17 mouse cellular contexts compared by ENCODE assay signal in the genomic region with DNA sequence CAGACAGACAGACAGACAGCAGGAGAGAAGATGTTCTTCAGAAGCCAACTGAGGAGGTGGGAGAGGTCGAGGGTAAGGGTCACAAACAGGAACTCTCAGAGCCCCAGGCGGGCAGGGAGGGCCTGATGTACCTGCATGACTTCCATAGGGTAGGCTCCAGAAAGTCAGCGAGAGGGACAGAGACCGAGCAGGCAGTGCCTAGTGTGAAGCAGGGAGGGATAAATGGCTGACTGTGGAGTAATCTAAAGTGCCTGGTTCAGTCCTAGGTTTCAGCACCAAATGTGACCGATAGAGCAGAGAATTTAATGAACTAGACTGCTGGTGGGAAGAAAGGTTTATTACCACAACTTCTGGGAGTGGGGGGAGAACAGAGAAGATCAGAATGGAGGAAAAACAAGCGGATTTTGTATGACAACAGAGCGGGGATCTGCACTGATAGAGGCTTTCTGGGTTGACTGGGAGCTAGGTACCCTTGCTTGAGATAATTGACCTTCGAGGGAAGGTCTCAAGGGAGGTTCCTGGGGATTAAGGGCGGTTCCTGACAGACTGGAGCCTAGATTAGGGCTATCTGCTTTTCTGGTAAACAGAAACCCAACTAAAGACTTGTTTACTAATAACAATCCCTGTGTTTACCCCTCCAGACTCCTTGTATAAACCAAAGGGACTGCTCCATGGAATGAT. TPM values are rescaled to one million over a fixed set of nuclear protein-coding genes. Genes with fewer than 3 reads are reported as not detected.
DNase-seq lines count a peak whose midpoint lies in the region; ATAC-seq and TF ChIP-seq lines count a peak whose summit lies in the region.
"Had no signal": no experiment of that assay in that cellular context is flagged by ENCODE, and none has a peak within 500 bp of the region (broad histone marks: within the 10 kb centered on the region; RNA-seq: fewer than 3 reads in every experiment).

No protein-coding gene starts in this region.

- H3K9ac ChIP-seq in hindbrain, embryonic 13.5 days: no peak overlapping the region
- H3K9ac ChIP-seq in liver, embryonic 14.5 days (replicated peaks): peak overlapping the region; percentile 63
- H3K9ac ChIP-seq: neural tube, embryonic 13.5 days had no signal

- no peak overlapping the region for H3K4me3 ChIP-seq in hindbrain, embryonic 10.5 days
- no peak overlapping the region for H3K4me3 ChIP-seq in hindbrain, embryonic 13.5 days
- H3K4me3 ChIP-seq in E14TG2a.4 (replicated peaks; ENCODE audit: low read length): peak overlapping the region; percentile 35
- H3K4me3 ChIP-seq in bone marrow, adult 2 months (replicated peaks; ENCODE audit: control insufficient read depth, low read depth, low read length): no peak overlapping the region
- 0 out of 4 replicates have a peak overlapping the region, but pooled peaks of 1 of the 2 experiments have one; percentile 8 for H3K4me3 ChIP-seq in liver, embryonic 14.5 days (ENCODE audit: insufficient read depth in 1 of 2, low read depth in 2 of 2, low read length in 2 of 2)
- H3K4me3 ChIP-seq: layer of hippocampus, adult 2 months; neural tube, embryonic 13.5 days had no signal

- DNase-seq in hindbrain, embryonic 10.5 days (ENCODE audit: low spot score): no peak
- DNase-seq in liver, embryonic 14.5 days (ENCODE audit: low read depth in 3 of 3, low spot score in 3 of 3): peak; percentile 64 to 72 (median 70)
- no peak for DNase-seq in retina, postnatal 1 day
- no peak for DNase-seq in T-cell, adult 2 months (ENCODE audit: low spot score)
- DNase-seq in layer of hippocampus, adult 11-12 months (ENCODE audit: low spot score): no peak
- DNase-seq: adrenal gland, postnatal 14 days; cerebellum, postnatal 36 days; kidney, adult 18-20 months; left cerebral cortex, postnatal 4 days; lung, postnatal 10 days; midbrain, embryonic 14.5 days; thymus, postnatal 36 days had no signal

- H3K9me3 ChIP-seq in hindbrain, embryonic 10.5 days: no peaks in the 10 kb centered on the region
- no peaks in the 10 kb centered on the region for H3K9me3 ChIP-seq in hindbrain, embryonic 13.5 days
- H3K9me3 ChIP-seq in E14TG2a.4 (ENCODE audit: low read length): no peaks in the 10 kb centered on the region
- no peaks in the 10 kb centered on the region for H3K9me3 ChIP-seq in liver, embryonic 14.5 days (ENCODE audit: control insufficient read depth, low read length)
- H3K9me3 ChIP-seq: neural tube, embryonic 13.5 days had no signal

- no peak for TF ChIP-seq POLR2A in bone marrow, adult 2 months (IDR thresholded peaks at IDR 0.05; ENCODE audit: borderline replicate concordance, control insufficient read depth, low read depth, low read length)

- H3K4me1 ChIP-seq in hindbrain, embryonic 10.5 days (replicated peaks): peaks cover 4% of the 10 kb centered on the region; the same call in 1 of the 2 replicates
- H3K4me1 ChIP-seq in hindbrain, embryonic 13.5 days (replicated peaks): no peaks in the 10 kb centered on the region
- H3K4me1 ChIP-seq in E14TG2a.4 (replicated peaks; ENCODE audit: low read depth, low read length): peaks cover 61% of the 10 kb centered on the region
- peaks cover 1% of the 10 kb centered on the region; the same call in 1 of the 2 replicates for H3K4me1 ChIP-seq in bone marrow, adult 2 months (ENCODE audit: control insufficient read depth, insufficient read depth, low read length)
- H3K4me1 ChIP-seq in liver, embryonic 14.5 days (replicated peaks; ENCODE audit: control insufficient read depth in 2 of 2, insufficient read depth in 2 of 2, low read length in 1 of 2): peaks cover 14 to 30% of the 10 kb centered on the region in 2 experiments
- H3K4me1 ChIP-seq: neural tube, embryonic 13.5 days had no signal

- TF ChIP-seq EP300 in liver, embryonic 14.5 days (IDR thresholded peaks at IDR 0.05; ENCODE audit: low read depth): peak; percentile 80

- peaks cover 83% of the 10 kb centered on the region for H3K36me3 ChIP-seq in hindbrain, embryonic 10.5 days
- peaks cover 52% of the 10 kb centered on the region for H3K36me3 ChIP-seq in hindbrain, embryonic 13.5 days
- H3K36me3 ChIP-seq in E14TG2a.4 (ENCODE audit: insufficient read depth, low read length): peaks cover 90% of the 10 kb centered on the region
- peaks cover 45% of the 10 kb centered on the region for H3K36me3 ChIP-seq in liver, embryonic 14.5 days (replicated peaks; ENCODE audit: control insufficient read depth, insufficient read depth, low read depth)

- WGBS in hindbrain, embryonic 10.5 days: 70% methylated on average over 9 of the region's 9 CpGs
- 67% methylated on average over 9 of the region's 9 CpGs for WGBS in hindbrain, embryonic 13.5 days
- 79% methylated on average over 9 of the region's 9 CpGs for WGBS in bone marrow, adult 2 months
- 47% methylated on average over 9 of the region's 9 CpGs for WGBS in liver, embryonic 14.5 days (ENCODE audit: insufficient replicate concordance)

- H3K27me3 ChIP-seq in hindbrain, embryonic 10.5 days (ENCODE audit: insufficient read depth, poor library complexity, severe bottlenecking): no peaks in the 10 kb centered on the region
- no peaks in the 10 kb centered on the region for H3K27me3 ChIP-seq in hindbrain, embryonic 13.5 days
- no peaks in the 10 kb centered on the region for H3K27me3 ChIP-seq in E14TG2a.4 (ENCODE audit: insufficient read depth, low read length)
- H3K27me3 ChIP-seq in liver, embryonic 14.5 days (ENCODE audit: control insufficient read depth, insufficient read depth, low read length): no peaks in the 10 kb centered on the region
- H3K27me3 ChIP-seq: neural tube, embryonic 13.5 days had no signal

- no peak for TF ChIP-seq CTCF in E14TG2a.4 (conservative IDR thresholded peaks at IDR 0.05; ENCODE audit: low read length)
- no peak for TF ChIP-seq CTCF in bone marrow, adult 2 months (IDR thresholded peaks at IDR 0.05; ENCODE audit: control insufficient read depth, insufficient read depth, low read length)
- TF ChIP-seq CTCF in liver, embryonic 14.5 days (IDR thresholded peaks at IDR 0.05; ENCODE audit: low read depth): no peak

- H3K27ac ChIP-seq in hindbrain, embryonic 10.5 days: peak overlapping the region; percentile 35; the same call in 1 of the 2 replicates
- H3K27ac ChIP-seq in hindbrain, embryonic 13.5 days: no peak overlapping the region
- peak overlapping the region; percentile 88 for H3K27ac ChIP-seq in bone marrow, adult 2 months (ENCODE audit: control insufficient read depth, insufficient read depth, low read depth, low read length, poor library complexity)
- H3K27ac ChIP-seq in liver, embryonic 14.5 days: peak overlapping the region; percentile 94
- H3K27ac ChIP-seq: layer of hippocampus, adult 2 months; neural tube, embryonic 13.5 days had no signal

- H3K4me2 ChIP-seq in hindbrain, embryonic 13.5 days: no peak overlapping the region
- H3K4me2 ChIP-seq in liver, embryonic 14.5 days (ENCODE audit: low read depth): peak overlapping the region; percentile 51
- H3K4me2 ChIP-seq: neural tube, embryonic 13.5 days had no signal

- no peak for ATAC-seq in hindbrain, embryonic 13.5 days (ENCODE audit: low FRiP score)
- peak; percentile 91 for ATAC-seq in liver, embryonic 14.5 days (ENCODE audit: insufficient read depth)

RNA-seq across cellular contexts. Expression of gene Slc9a8, which starts 9.4 kb away (rescaled TPM):
- polyA plus RNA-seq in hindbrain, embryonic 10.5 days (2016; fragmentation: Nextera tagmentation; extraction: Ambion mirVana): 21.7 and 26.7 TPM in 2 replicates
- polyA plus RNA-seq in hindbrain, embryonic 13.5 days (2015; fragmentation: Nextera tagmentation; extraction: Ambion mirVana): 21.2 and 22.7 TPM in 2 replicates
- 20.2 and 49.4 TPM in 2 replicates for polyA plus RNA-seq in bone marrow, adult 2 months (2011; ENCODE audit: insufficient read depth, insufficient read length, low replicate concordance, missing spikeins)
- 13.9 and 18.1 TPM in 2 replicates for polyA plus RNA-seq in liver, embryonic 14.5 days (2012; rRNA removed)
- polyA plus RNA-seq in liver, embryonic 14.5 days (2014; fragmentation: Nextera tagmentation; extraction: Ambion mirVana): 8.7 and 9.1 TPM in 2 replicates

Comparison
In these comparisons a context has a peak if more than half of its experiments do, and no peak if none do; other contexts are left out.
1. DNase-seq: peak in liver, embryonic 14.5 days (3 of 3); none in hindbrain, embryonic 10.5 days (single experiment), retina, postnatal 1 day (single experiment), T-cell, adult 2 months (single experiment) and layer of hippocampus, adult 11-12 months (single experiment).